8 mouse cellular contexts compared by ENCODE assay signal in the genomic region with DNA sequence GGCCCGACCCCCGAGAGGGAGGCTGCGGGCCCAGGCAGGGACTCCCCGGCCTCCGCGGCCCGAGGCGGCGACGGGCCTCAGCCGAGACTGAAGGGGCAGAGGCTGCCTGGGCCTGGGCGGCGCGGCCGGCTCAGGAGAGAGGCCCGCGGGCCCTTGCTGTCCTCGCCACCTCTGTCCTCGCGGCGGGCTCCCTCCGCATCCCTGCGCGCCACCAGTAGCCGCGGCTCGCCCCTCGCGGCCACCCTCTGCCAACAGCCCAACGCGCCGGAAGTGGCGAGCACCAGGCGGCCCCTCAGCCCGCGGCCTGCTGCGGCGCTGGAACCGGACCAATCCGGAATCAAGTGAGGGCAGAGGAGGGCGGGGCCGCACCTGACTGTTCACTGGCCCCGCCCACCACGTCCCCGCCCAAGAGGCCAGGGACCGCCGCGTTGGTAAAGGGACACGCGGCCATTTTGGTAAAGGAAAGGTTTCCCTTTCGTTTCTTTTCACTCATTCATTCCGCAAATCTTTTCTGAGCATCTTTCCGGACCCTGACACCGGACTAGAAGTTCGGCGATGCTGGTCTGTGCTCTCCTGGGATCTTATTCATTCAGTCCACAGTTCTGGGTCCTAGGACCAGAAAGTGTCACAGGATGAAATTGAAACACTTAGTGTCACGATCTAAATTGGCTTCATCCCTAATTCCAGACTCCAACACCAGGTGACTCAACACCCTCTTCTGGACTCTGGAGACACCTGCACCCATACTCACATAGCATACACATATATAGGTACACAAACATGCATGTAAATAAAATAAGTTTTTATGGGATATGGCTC. TPM values are rescaled to one million over a fixed set of nuclear protein-coding genes. Genes with fewer than 3 reads are reported as not detected.
A peak's percentile ranks its signal among the peaks of the same experiment; 100 is the strongest.
DNase-seq lines count a peak whose midpoint lies in the region; ATAC-seq lines count a peak whose summit lies in the region.

A gene (minus strand): TSS at position 324 of the 819 bp plus-strand sequence.

- no peaks in the 10 kb centered on the region for H3K27me3 ChIP-seq in hindbrain, embryonic 12.5 days

- H3K4me2 ChIP-seq in hindbrain, embryonic 12.5 days (replicated peaks): peak within 1 kb of the TSS; percentile 80

- peak within 1 kb of the TSS; percentile 95 for H3K9ac ChIP-seq in hindbrain, embryonic 12.5 days

- under 1% methylated on average over 57 of the region's 57 CpGs for WGBS in hindbrain, embryonic 12.5 days

- ATAC-seq in hindbrain, embryonic 12.5 days (ENCODE audit: low FRiP score): peak; percentile 97

- peaks cover 16% of the 10 kb centered on the region for H3K4me1 ChIP-seq in hindbrain, embryonic 12.5 days

- H3K4me3 ChIP-seq in hindbrain, embryonic 12.5 days: peak within 1 kb of the TSS; percentile 82

- no peaks in the 10 kb centered on the region for H3K9me3 ChIP-seq in hindbrain, embryonic 12.5 days (replicated peaks)

- H3K27ac ChIP-seq in hindbrain, embryonic 12.5 days: peak within 1 kb of the TSS; percentile 90

- no peaks in the 10 kb centered on the region for H3K36me3 ChIP-seq in hindbrain, embryonic 12.5 days

- DNase-seq in Muller cell, postnatal 12 days (ENCODE audit: inconsistent ontology term): peak; percentile 99
- peak; percentile 95 for DNase-seq in cerebellum, adult 9-11 months
- DNase-seq in frontal cortex, postnatal 10 days (ENCODE audit: low spot score in 2 of 2): peak; percentile 94
- peak; percentile 93 to 96 for DNase-seq in layer of hippocampus, postnatal 14 days (ENCODE audit: low spot score in 2 of 2)
- DNase-seq in lung, postnatal 14 days: peak; percentile 98
- peak; percentile 92 for DNase-seq in retina, adult 2 months (ENCODE audit: low read depth, low spot score)
- peak; percentile 94 to 97 for DNase-seq in thymus, postnatal 36 days

RNA-seq across cellular contexts. Expression of the gene that starts here (rescaled TPM):
- polyA plus RNA-seq in hindbrain, embryonic 12.5 days (2016; fragmentation: Nextera tagmentation; extraction: Ambion mirVana): 67.9 and 79.0 TPM in 2 replicates
- 100 to 1,000 TPM in 1 of 2 experiments, 10 to 100 TPM in 1; 94.8 to 102 TPM for total RNA-seq in layer of hippocampus, postnatal 14 days (2021)

Comparison
In these comparisons a context has a peak if more than half of its experiments do, and no peak if none do; other contexts are left out.
1. Peak in every context shown above with its lines: DNase-seq, ATAC-seq, H3K4me3 ChIP-seq and H3K27ac ChIP-seq.